Mouse (Mus musculus) granulocyte monocyte progenitor cell, adult 5-6 weeks (primary cell): ENCODE results near the gene Stpg1. TPM values are rescaled to one million over a fixed set of nuclear protein-coding genes. Genes with fewer than 3 reads are reported as not detected.

Source experiments
- ATAC-seq: replicated peaks from 2 replicates; pipeline ENCODE4 v1.8.0; 2016; ENCODE audit warnings: mild to moderate bottlenecking, moderate TSS enrichment, inconsistent platforms; ENCODE audit not compliant: poor library complexity, severe bottlenecking
- total RNA-seq, 2 experiments: library from RNA; stranded (forward) in 1 of 2; stranded (reverse) in 1 of 2; fragments of 200-712, 200-1000 nt in 1 of 2; fragments of >200 nt in 1 of 2; fragmentation: Nextera tagmentation in 1 of 2; gene quantifications; 2 replicates each; pipeline ENCODE4 v1.2.3; 2014 to 2017

The Stpg1 gene
- total RNA-seq, 2 experiments from 2014 or later, result not detected

GRCm38 (mm10) chr4:135548108-135548507 is 53.5 kb downstream of the Stpg1 start:
- ATAC-seq, result no peak

GRCm38 (mm10) chr4:135548521-135549077 is 54.0 kb downstream of the Stpg1 start:
- ATAC-seq, result no peak

GRCm38 (mm10) chr4:135549323-135549722 is 54.7 kb downstream of the Stpg1 start:
- no peak for ATAC-seq

- peak; percentile 49 for ATAC-seq
These were observed 69.2 kb downstream of the Stpg1 start for GRCm38 (mm10) chr4:135563794-135564193.

GRCm38 (mm10) chr4:135565400-135565799 is 70.8 kb downstream of the Stpg1 start:
- ATAC-seq, result no peak

GRCm38 (mm10) chr4:135567042-135567441 is 72.5 kb downstream of the Stpg1 start:
- peak; percentile 31; the same call in 1 of the 2 replicates for ATAC-seq

GRCm38 (mm10) chr4:135567484-135567883 is 72.9 kb downstream of the Stpg1 start:
- ATAC-seq, result peak; percentile 65

GRCm38 (mm10) chr4:135569201-135569600 is 74.6 kb downstream of the Stpg1 start:
- no peak for ATAC-seq

- peak; percentile 34 for ATAC-seq
These were observed 75.8 kb downstream of the Stpg1 start for GRCm38 (mm10) chr4:135570152-135571036.

GRCm38 (mm10) chr4:135571037-135571550 is 76.5 kb downstream of the Stpg1 start:
- no peak for ATAC-seq

GRCm38 (mm10) chr4:135572276-135572675 is 77.7 kb downstream of the Stpg1 start:
- ATAC-seq, result peak; percentile 36

- ATAC-seq, result no peak
These were observed 78.7 kb downstream of the Stpg1 start, which contains the start of gene Grhl3 for GRCm38 (mm10) chr4:135573251-135573808. Grhl3 (minus strand) TSS chr4:135573630.

GRCm38 (mm10) chr4:135575365-135576140 is 81.0 kb downstream of the Stpg1 start:
- ATAC-seq, result no peak; the same call in 1 of the 2 replicates

- no peak for ATAC-seq
These were observed 83.9 kb downstream of the Stpg1 start for GRCm38 (mm10) chr4:135578490-135578889.

- no peak for ATAC-seq
These were observed 85.1 kb downstream of the Stpg1 start for GRCm38 (mm10) chr4:135579695-135580094.

- ATAC-seq, result no peak
These were observed 86.8 kb downstream of the Stpg1 start for GRCm38 (mm10) chr4:135581222-135581910.

- ATAC-seq, result no peak
These were observed 90.2 kb downstream of the Stpg1 start for GRCm38 (mm10) chr4:135584838-135585237.
